Mouse (Mus musculus) CD4-positive naive resting alpha-beta T cell, adult 57 days (primary cell): ENCODE measurements around the gene Mettl17. TPM values are rescaled to one million over a fixed set of nuclear protein-coding genes. Genes with fewer than 3 reads are reported as not detected.

ENCODE experiments used
- total RNA-seq: library from RNA; stranded (reverse); gene quantifications from one replicate; pipeline ENCODE4 v1.2.4, GENCODE M21; 2023

The Mettl17 gene
- total RNA-seq = 82.5 TPM

DNA sequence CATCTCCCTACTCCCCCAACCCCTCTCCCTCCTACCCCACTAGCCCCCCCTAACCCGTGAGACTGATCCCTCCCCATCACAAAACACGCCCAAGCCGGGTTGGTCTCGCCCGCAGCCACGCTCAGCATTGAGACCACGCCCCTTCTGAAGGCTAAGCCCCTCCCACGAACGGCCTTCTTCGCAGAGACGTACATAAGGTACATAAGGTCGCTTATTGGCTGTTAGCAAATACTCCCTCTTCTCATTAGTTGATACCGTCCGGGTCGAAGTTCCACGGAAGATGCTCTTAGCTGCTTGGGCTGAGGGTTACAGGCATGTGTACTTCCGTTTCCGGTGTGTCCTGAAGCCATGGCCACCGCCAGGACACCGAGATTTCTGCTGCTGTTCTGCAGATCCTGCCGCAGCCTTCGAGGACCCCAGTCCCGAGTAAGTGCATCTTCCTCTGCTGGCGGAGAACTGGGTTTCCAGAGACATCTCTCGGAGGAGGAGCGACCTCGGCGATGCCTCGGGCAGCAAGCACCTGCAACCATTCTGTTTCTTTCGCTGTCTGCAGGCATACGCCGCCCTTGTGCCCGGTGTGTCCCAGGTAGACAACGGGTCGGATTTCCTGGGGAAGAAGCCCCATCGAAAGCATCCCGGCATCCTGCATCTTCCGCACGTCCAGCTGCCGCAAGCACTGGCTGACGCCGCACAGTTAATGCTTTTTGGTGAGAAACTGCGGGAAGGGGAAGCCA lies at the start of gene Mettl17:
Mettl17 (plus strand) TSS at position 245 of the 734 bp plus-strand sequence.

DNA sequence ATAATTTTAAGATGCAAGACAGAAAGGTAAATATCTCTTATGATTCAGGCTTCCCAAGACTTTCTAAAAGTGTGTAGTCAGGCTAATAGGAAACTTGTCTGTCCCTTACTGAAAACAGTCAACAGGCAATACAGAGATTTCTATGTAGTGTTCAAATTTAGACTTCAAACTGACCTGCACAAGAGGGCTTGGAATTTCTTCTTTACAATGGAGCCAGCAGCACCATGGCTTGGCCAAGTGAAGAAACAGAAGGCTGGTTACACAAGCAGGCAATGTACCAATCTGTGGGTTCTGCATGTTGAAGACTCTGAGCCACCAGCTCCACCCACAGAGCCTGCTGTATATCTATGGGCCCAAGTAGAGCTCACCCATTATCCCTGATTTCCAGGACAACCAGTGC lies 31.2 kb upstream of the Mettl17 start, which contains the start of gene Ear6:
Ear6 (plus strand) TSS at position 301 of the 400 bp plus-strand sequence.

DNA sequence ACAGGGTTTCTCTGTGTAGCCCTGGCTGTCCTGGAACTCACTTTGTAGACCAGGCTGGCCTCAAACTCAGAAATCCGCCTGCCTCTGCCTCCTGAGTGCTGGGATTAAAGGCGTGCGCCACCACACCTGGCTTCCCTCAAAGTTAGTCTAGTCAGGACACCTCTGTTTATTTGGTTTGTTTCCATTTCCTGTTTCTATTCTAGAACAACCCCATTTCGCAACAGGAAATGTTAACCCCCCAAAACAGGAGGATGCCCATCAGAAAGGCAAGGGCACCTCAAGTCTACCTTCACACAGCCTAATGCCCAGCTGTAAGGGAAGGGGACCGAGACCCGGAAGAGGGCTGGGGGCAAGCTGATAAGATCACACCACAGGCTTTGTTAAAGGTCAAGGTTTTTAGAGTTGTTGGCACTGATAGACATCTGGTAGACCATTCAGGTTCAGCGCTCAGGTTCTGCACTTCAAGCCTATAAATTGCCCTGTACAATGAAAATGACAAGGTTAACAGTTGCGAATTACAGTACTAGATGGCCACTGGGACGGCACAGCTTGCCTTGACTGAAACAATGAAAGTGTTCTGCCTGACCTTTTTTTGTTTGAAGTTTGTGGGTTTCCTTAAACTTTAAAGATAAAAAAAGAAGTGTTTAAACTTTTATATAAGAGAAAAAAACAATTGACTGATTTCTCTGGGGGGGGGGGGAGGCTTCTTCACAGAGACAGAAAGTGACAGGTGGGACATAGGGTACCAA lies 7.7 kb downstream of the Mettl17 start, which contains the start of gene Slc39a2:
Slc39a2 (plus strand) TSS at position 699 of the 749 bp plus-strand sequence.

DNA sequence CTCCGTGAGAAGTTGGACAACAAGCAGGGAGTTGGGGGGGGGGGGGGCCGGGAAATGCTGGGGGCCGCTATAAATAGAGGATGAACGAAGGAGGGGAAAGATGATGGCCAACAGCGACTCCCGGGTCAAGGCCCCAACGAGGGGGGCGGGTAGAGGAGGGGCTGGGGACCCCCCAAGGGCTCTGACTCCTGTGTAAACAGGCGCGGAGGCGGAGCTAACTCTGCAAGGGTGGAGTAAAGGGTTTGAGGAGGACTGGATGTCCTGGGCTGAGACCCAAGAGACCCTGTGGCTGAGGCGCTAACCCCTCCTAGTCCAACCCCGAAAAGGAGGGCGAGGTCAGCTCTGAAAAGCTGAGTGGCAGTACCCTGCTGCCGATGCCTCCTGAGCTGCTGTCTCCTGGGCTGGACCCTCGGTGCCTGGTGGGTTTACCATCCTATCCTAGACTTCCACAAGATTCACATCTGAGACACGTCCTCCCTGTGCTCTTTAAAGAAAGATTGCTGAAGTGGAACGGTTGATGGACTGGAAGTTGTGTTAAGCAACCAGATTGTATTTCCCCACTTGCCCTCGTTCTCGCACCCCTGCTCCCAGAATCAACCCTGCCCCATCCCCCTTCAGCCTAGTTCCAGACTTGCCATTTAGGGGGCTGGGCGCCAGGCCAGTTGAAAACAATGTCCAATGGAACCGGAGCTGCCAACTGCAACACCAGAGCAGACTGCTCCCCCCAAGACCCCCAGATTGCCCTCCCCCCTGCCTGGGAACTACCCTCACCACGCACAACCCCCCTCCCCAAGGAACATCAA lies 29.5 kb downstream of the Mettl17 start, which contains the start of gene Ndrg2:
Ndrg2 (minus strand) TSS at position 199 of the 803 bp plus-strand sequence.

DNA sequence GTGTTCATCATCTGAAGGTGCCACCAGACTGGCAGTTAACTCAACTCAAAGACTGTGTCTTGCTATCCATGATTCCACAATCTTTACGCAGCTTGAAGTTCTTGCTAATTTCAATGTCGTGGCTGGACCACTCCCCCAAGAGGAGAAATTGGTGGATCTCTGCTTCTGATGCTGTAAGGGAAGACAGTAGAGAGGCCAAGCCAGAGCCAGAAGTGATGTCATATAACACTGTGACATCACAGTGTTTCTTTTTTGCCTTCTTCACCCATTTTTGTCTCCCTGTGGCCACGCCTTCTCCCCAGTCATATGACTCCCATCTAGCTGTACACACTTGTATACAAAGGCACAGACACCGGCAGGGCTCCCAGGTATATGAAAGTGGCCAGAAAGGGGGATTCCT lies 33.5 kb downstream of the Mettl17 start, which contains the start of gene Tppp2:
Tppp2 (plus strand) TSS at position 301 of the 400 bp plus-strand sequence.

DNA sequence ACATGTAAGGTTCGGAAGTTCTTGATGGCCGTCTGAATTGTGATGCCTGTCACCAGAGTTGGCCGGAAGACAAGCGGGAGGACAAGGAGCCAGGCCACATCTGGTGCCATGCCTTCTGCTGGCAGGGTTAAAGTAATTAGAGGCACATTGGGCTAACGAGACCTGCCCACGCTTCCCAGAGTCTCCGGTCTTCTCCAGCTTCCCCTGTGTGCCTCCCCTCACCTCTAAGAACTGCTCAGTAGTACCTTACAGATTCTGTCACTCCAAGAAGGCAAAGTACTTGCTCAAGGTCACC lies 37.9 kb downstream of the Mettl17 start, which contains the start of gene Rnase13:
Rnase13 (minus strand) TSS at position 203 of the 295 bp plus-strand sequence.

Other genes with a start within 250 kb of the Mettl17 start
- gene Gm4181, start 249.2 kb upstream of the Mettl17 start, total RNA-seq = not detected
- gene Gm17079, start 189.4 kb upstream of the Mettl17 start, total RNA-seq = not detected
- not detected for gene Gm5800, start 167.7 kb upstream of the Mettl17 start, total RNA-seq
- gene Ang4, start 111.3 kb upstream of the Mettl17 start, total RNA-seq = not detected
- gene AY358078, start 84.8 kb upstream of the Mettl17 start, total RNA-seq = not detected
- gene Ear6, start 31.1 kb upstream of the Mettl17 start, total RNA-seq = not detected
- 0.86 TPM for gene Slc39a2, start 8.0 kb downstream of the Mettl17 start, total RNA-seq
- 27.5 TPM for gene Ndrg2, start 29.3 kb downstream of the Mettl17 start, total RNA-seq
- not detected for gene Tppp2, start 33.6 kb downstream of the Mettl17 start, total RNA-seq
- gene Rnase13, start 37.9 kb downstream of the Mettl17 start, total RNA-seq = not detected
- 2.7 TPM for gene Arhgef40, start 99.9 kb downstream of the Mettl17 start, total RNA-seq
- gene Tmem253, start 130.8 kb downstream of the Mettl17 start, total RNA-seq = 0.95 TPM
- 18.6 TPM for gene Zfp219, start 135.9 kb downstream of the Mettl17 start, total RNA-seq
- gene Olfr221, start 157.6 kb downstream of the Mettl17 start, total RNA-seq = not detected
- gene Hnrnpc, start 219.2 kb downstream of the Mettl17 start, total RNA-seq = 464 TPM
- 7.1 TPM for gene Rpgrip1, start 225.9 kb downstream of the Mettl17 start, total RNA-seq